Mouse (Mus musculus): ENCODE measurements around the gene Tmc5.

Gene Tmc5

DNA sequence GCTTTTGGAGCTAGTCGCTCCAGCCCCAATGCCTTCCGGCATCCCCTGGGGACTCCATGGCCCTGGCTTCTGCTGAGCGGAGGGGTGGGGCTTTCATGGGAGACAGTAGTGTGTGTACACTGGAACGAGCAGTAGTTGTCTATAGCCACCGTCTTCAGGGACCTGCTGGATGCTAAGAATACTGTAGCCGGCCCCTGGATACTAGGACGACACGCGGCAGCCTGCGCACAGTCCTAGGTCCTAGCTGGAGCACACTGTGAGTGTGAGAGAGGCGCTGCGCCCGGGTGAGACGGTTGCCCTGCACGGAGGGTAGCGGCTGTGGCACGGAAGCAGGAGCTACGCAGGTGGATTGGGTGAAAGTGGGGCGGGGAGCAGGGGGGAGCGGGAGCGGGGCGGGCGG lies at the start of gene Tmc5:
Gene Tmc5, plus strand, starts transcription at position 97 of the 400 bp plus-strand sequence.
- DNase-seq (ENCODE audit: low read depth, low spot score): no peak

- DNase-seq (ENCODE audit: low read depth, low spot score): no peak
Measured at GRCm38 (mm10) chr7:118547451-118547850, 49.6 kb upstream of the Tmc5 start.

DNA sequence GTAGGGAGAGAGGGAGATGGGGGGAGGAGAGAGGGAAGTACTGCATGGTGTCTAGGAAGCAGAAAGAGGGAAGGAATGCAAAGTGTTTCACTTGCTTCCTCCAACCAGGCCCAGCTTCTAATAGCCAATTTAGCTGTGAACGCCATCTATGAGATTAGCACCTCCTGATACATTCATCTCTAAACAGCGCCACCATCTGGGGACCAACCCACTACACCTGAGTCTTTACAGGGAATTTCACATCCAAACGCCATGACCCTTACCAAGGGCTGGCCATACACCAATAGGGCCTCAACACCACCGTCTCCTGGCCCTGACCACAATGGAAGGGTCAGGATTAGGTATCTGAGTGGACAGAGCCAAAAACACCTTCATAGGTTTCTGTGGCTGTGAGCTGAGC lies 43.2 kb upstream of the Tmc5 start:
- no peak for DNase-seq (ENCODE audit: low read depth, low spot score)

- DNase-seq (ENCODE audit: low read depth, low spot score): no peak
Measured at GRCm38 (mm10) chr7:118554290-118554689, 42.8 kb upstream of the Tmc5 start.

GRCm38 (mm10) chr7:118569121-118569543 lies 28.0 kb upstream of the Tmc5 start:
- DNase-seq (ENCODE audit: low read depth, low spot score): peak; percentile 77

- no peak for DNase-seq (ENCODE audit: low read depth, low spot score)
Measured at GRCm38 (mm10) chr7:118571350-118571749, 25.7 kb upstream of the Tmc5 start.

GRCm38 (mm10) chr7:118572039-118572438 lies 25.1 kb upstream of the Tmc5 start:
- no peak for DNase-seq (ENCODE audit: low read depth, low spot score)

GRCm38 (mm10) chr7:118578269-118578668 lies 18.8 kb upstream of the Tmc5 start:
- no peak for DNase-seq (ENCODE audit: low read depth, low spot score)

- no peak for DNase-seq (ENCODE audit: low read depth, low spot score)
Measured at GRCm38 (mm10) chr7:118579938-118580337, 17.2 kb upstream of the Tmc5 start.

- DNase-seq (ENCODE audit: low read depth, low spot score): no peak
Measured at GRCm38 (mm10) chr7:118583821-118584220, 13.3 kb upstream of the Tmc5 start.

GRCm38 (mm10) chr7:118584257-118584907 lies 12.7 kb upstream of the Tmc5 start, which contains the start of gene Tmc7:
Gene Tmc7, minus strand, starts transcription at chr7:118584736.
- no peak for DNase-seq (ENCODE audit: low read depth, low spot score)

GRCm38 (mm10) chr7:118584926-118585325 lies 12.2 kb upstream of the Tmc5 start:
- DNase-seq (ENCODE audit: low read depth, low spot score): no peak

DNA sequence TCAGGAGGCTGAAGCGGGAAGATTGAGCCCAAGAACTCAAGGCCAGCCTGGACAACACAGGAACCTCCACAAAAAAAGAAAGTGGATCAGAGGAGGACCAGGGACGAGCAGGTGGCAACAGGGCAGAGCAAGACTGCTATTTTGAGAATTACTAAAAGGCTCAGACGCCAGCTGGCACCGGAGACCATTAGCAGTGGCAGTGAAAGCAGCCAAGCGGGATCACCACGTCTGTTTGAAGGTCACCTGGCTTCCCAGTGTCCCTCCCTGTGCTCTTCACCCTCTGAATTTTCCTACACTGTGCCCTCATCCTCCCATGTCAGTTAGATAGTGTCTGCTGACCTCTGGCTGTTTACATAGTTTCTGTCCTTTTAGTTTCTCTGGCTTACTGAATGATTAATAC lies 11.2 kb upstream of the Tmc5 start:
- no peak for DNase-seq (ENCODE audit: low read depth, low spot score)

- no peak for DNase-seq (ENCODE audit: low read depth, low spot score)
Measured at GRCm38 (mm10) chr7:118590726-118591305, 6.3 kb upstream of the Tmc5 start.

- no peak for DNase-seq (ENCODE audit: low read depth, low spot score)
Measured at GRCm38 (mm10) chr7:118592146-118592545, 5.0 kb upstream of the Tmc5 start.

DNA sequence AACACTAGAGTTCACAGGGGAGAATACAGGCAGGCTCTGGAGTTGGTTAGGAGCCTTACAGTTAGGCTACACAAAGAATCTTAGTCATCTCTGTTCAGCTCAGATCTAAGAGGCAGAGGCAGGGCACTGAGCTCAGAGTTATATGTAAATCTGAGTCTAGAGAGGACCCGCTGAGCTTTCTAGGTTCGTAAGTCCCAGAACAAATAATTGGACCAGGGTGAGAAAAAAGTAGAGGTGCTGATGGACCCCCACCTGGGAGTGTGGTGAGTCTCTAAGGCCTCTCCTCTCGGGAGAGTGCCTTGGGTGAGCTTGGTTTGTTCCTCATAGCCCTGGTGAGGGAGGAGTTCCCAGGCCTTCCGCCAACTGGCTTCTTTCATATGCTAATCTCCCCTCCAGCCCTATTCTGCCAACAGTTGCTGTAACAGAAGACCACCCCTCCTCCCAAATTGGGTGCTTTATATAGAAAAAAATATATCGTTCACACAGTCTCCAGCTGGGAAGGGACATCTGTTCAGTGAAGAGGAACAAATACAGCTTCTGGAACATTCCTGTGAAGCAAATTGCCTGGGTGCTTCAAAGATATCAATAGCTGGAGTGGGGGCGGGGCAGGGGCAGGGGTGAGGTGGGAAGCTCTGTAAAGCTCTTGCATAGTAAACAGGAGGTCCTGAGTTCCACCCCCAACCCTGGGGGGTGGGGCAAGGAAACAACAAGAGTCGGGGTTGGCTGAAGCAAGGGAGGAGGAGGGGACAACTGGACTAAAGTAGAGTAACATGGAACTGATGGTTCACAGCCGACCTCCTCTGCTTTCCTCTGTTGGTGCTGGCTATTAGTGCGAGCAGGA lies 3.3 kb upstream of the Tmc5 start:
- peak; percentile 86 for DNase-seq (ENCODE audit: low read depth, low spot score)

GRCm38 (mm10) chr7:118594611-118595010 lies 2.5 kb upstream of the Tmc5 start:
- no peak for DNase-seq (ENCODE audit: low read depth, low spot score)

DNA sequence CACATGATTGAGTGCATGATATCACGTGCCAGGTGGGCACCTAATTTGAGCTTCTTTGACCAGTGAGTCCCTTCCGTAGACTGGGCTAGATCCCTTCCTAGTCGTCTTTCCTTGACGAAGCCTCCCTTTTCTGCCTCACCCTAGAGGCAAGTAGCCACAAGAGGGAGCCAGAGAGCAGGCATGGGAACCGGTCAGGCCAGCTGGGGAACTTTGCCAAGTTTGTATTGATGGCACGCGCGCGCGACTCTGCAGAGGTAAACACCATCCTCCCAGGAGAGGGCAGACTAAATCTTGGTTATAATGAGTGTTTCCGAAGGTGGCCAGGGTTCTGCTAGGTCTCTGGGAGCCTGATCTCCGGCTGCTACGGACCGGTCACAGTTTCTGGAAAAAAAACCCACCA lies 1.9 kb upstream of the Tmc5 start:
- no peak for DNase-seq (ENCODE audit: low read depth, low spot score)

DNA sequence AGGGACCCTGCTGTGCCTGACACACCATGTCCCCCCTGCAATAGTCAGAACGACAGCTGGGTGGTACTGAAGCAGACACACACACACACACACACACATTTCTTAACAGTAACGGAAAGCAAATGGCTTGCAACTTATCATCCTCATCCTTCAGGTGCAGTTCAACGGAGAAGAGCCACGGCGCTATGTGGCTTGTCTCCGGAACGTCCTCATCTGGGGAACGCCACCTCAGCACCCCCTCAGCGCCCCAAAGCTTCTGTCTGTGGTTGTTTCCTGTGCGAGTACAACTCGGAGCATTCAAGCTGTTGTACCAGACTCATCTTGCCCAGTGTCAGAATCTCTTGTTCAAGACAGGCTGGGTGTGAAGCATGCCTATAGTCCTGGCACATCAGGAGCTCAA lies 826 bp upstream of the Tmc5 start:
- no peak for DNase-seq (ENCODE audit: low read depth, low spot score)

GRCm38 (mm10) chr7:118599954-118600631 lies 3.0 kb downstream of the Tmc5 start:
- no peak for DNase-seq (ENCODE audit: low read depth, low spot score)

DNA sequence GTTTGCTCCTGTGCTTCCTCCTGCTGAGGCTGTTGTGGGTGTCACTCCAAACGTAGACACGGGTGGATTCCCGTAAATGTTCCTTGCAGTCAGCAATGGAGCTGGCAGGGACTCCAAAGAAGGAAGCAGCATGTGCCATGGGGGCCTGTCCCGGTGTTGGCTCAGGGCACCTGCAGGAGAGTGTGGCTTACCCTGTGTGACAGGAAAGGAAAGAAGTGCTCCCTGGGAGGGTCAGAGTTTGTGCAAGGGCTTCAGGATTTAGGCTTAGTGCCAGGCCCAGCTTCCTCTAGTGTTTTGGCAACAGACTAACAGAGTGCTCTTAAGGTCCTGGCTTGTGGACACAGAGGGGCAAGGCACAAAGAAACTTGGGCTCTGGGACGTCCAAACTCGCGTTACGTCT lies 7.7 kb downstream of the Tmc5 start:
- no peak for DNase-seq (ENCODE audit: low read depth, low spot score)

- no peak for DNase-seq (ENCODE audit: low read depth, low spot score)
Measured at GRCm38 (mm10) chr7:118609815-118610214, 12.7 kb downstream of the Tmc5 start.
